Mouse (Mus musculus) hindbrain, postnatal 0 days (tissue): ENCODE results near the gene Bok. TPM values are rescaled to one million over a fixed set of nuclear protein-coding genes. Genes with fewer than 3 reads are reported as not detected.

Experiments
- ATAC-seq: fragments of 200-750 bp; cut with Nextera tagmentation; 2 replicates; pipeline ENCODE4 v1.8.0; 2017; ENCODE audit warnings: mild to moderate bottlenecking, moderate TSS enrichment, moderate library complexity
- DNase-seq: peaks from one replicate; pipeline ENCODE4 v3.0.0-alpha.2; 2015; ENCODE audit warnings: low spot score
- H3K27ac ChIP-seq: fragments of 300-500 bp; sonication (generic); 2 replicates; pipeline ENCODE4 v1.5.1; 2014; ENCODE audit warnings: mild to moderate bottlenecking
- H3K27me3 ChIP-seq: fragments of 300-500 bp; sonication (generic); 2 replicates; pipeline ENCODE4 v1.6.1; 2014; ENCODE audit warnings: low read length, mixed read lengths; ENCODE audit not compliant: insufficient read depth
- H3K36me3 ChIP-seq: fragments of 300-500 bp; sonication (generic); 2 replicates; pipeline ENCODE4 v1.6.1; 2014; ENCODE audit warnings: low read length, mixed read lengths; ENCODE audit not compliant: insufficient read depth
- H3K4me1 ChIP-seq: fragments of 300-500 bp; sonication (generic); 2 replicates; pipeline ENCODE4 v1.6.1; 2014; ENCODE audit warnings: antibody characterized with exemption, low read length, mixed read lengths; ENCODE audit not compliant: insufficient read depth
- H3K4me2 ChIP-seq: fragments of 300-500 bp; sonication (generic); 2 replicates; pipeline ENCODE4 v1.6.1; 2014; ENCODE audit warnings: low read depth, mild to moderate bottlenecking, low read length, moderate library complexity, mixed read lengths
- H3K4me3 ChIP-seq: fragments of 300-500 bp; sonication (generic); 2 replicates; pipeline ENCODE4 v1.5.1; 2014; ENCODE audit warnings: low read length
- H3K9ac ChIP-seq: fragments of 300-500 bp; sonication (generic); replicated peaks from 2 replicates; pipeline ENCODE4 v1.6.1; 2014; ENCODE audit warnings: mild to moderate bottlenecking, low read length, moderate library complexity, mixed read lengths
- H3K9me3 ChIP-seq: fragments of 300-500 bp; sonication (generic); 2 replicates; pipeline ENCODE4 v1.6.1; 2016; ENCODE audit warnings: low read length, mixed read lengths
- CTCF ChIP-seq: IDR thresholded peaks from 2 replicates; pipeline ENCODE4 v1.5.1; 2016; ENCODE audit warnings: antibody characterized with exemption, control low read depth, low read depth
- WGBS: fragments of 180-500 bp; shearing (Covaris S2); extraction: QIAGEN DNeasy Blood & Tissue Kit; methylation state at CpG from one replicate; pipeline ENCODE4 v1.1.7; 2014; 5-methylcytosine and 5-hydroxymethylcytosine counted together
- polyA plus RNA-seq: library from polyadenylated mRNA; unstranded; fragments of >200 nt; fragmentation: Nextera tagmentation; extraction: Ambion mirVana; gene quantifications from 2 replicates; pipeline ENCODE4 v1.2.1, GENCODE M21; 2015
- total RNA-seq: library from RNA; depleted of rRNA; stranded (reverse); fragments of >200 nt; gene quantifications from 2 replicates; pipeline ENCODE4 v1.2.3, GENCODE M21; 2014

Gene Bok
- total and polyA plus RNA-seq, 2 experiments from 2014 or later, result 103 to 136 TPM

DNA sequence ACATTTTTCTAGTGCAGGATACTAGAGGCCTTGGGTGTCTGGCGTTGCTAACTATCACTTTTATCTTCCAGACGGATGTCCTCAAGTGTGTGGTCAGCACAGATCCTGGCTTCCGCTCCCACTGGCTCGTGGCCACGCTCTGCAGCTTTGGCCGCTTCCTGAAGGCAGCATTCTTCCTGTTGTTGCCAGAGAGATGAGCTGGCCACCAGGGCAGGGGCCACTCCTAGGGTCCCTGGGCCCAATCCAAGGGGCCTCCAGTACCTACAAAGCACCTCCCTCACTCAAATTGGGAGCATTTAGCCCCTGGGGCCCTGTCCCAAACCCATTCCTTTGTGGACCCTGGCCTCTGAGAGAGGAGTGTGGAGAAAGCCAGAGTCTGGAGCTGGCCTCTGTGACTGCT lies 9.5 kb downstream of the Bok start:
- TF ChIP-seq CTCF, result no peak
- Histone ChIP-seq H3K9ac (no peak overlapping the region), H3K36me3 (peaks cover 11% of the 10 kb centered on the region), H3K4me1 (no peaks in the 10 kb centered on the region), H3K4me2 (no peak overlapping the region), H3K4me3 (no peak overlapping the region), H3K9me3 (no peaks in the 10 kb centered on the region), H3K27me3 (no peaks in the 10 kb centered on the region), H3K27ac (no peak overlapping the region)
- ATAC-seq, result no peak
- WGBS, result 64% methylated on average over 6 of the region's 6 CpGs
- DNase-seq, result no peak

DNA sequence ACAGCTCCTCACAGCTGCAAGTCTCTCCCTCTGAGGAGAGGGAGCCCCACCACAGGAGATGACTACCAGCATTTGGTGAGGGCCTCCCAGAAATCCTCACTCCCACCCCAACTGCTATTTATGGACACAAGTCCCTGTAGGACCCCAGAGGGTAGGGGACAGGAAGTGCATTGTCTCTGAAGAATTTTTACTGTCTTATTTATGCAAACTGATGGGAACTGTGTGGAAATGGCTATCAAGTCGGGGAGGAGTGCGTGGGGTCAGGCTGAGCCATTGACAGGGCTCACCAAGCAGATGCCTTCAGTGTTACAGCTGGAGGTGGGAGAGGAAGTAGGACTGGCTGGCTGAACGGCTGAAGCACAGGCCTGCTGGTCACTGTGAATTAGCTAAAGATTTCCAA lies 11.9 kb downstream of the Bok start:
- Histone ChIP-seq H3K9ac (no peak overlapping the region), H3K27me3 (no peaks in the 10 kb centered on the region), H3K27ac (no peak overlapping the region), H3K4me1 (no peaks in the 10 kb centered on the region), H3K9me3 (no peaks in the 10 kb centered on the region), H3K4me3 (no peak overlapping the region), H3K36me3 (peaks cover 6% of the 10 kb centered on the region), H3K4me2 (no peak overlapping the region)
- WGBS, result 57% methylated on average over 3 of the region's 3 CpGs
- DNase-seq (no peak), ATAC-seq (no peak)
- no peak for TF ChIP-seq CTCF

DNA sequence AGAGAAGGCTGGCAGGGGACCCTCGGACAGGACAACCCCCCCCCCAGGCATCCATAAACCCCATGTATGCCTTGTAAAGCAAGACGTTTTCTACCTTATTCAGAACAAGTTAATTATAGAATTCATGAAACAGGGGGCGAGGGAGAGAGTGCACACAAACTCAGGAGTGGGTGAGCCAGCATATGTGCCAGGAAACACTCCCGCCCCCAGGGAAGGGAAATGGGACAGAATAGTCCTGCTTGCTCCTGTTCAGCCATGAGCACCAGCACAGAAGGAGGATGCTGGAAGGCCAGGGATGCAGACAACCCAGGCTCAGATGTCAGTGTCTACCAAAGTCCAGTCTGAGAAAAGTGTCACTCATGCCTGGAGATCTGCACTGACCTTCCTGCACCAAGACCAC lies 13.7 kb downstream of the Bok start:
- WGBS, result 80% methylated on average over 4 of the region's 4 CpGs
- H3K36me3 ChIP-seq, result peaks cover 9% of the 10 kb centered on the region
- H3K9me3 ChIP-seq, result no peaks in the 10 kb centered on the region
- H3K4me3 ChIP-seq, result no peak overlapping the region
- no peak overlapping the region for H3K4me2 ChIP-seq
- H3K27ac ChIP-seq, result no peak overlapping the region
- no peak for TF ChIP-seq CTCF
- no peak overlapping the region for H3K9ac ChIP-seq
- no peak for DNase-seq
- H3K27me3 ChIP-seq, result no peaks in the 10 kb centered on the region
- no peaks in the 10 kb centered on the region for H3K4me1 ChIP-seq
- no peak for ATAC-seq

DNA sequence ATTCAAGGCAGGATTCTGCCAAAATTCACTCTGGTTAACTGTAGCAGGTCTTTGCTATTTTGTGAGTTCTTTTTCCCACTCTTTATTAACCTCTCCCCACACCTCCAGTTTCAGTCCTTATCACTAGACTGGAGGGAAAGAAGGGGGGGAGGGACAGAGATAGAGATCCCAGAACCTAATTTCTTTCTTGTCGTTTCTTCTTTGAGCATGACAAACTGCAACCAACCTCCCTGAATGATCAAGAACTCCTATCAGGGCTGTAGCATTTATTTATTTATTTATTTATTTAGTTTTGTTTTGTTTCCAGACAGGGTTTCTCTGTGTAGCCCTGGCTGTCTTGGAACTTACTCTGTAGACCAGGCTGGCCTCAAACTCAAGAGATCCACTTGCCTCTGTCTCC lies 16.6 kb downstream of the Bok start:
- H3K9ac ChIP-seq, result no peak overlapping the region

DNA sequence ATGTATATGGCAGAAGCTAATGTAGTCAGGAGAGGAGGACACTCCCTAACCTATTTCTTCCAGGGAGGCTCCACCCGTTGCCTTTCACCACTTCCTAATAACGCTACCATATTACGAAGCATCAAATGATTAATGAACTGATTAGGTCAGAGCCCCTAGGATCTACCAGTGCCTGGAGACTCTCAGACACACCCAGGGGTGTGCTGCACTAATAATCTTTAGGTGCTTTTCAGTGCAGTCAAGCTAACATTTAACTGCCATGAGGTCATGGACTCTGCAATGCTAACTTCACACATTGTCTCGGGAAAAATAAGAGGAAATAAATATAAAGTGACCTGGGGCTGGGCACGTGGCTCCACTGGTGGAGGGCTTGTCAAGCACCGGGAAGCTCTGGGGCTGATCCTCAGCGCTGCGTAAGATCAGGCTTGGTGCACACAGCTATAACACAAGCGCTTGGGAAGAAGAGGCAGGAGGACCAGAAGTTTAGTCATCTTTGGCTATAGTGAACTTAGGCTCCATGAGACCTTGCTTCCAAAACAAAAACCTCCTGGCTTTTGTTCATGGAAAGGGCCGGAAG lies 18.1 kb downstream of the Bok start:
- no peak for TF ChIP-seq CTCF
- Histone ChIP-seq H3K27me3 (no peaks in the 10 kb centered on the region), H3K4me3 (no peak overlapping the region), H3K9ac (no peak overlapping the region), H3K36me3 (peaks cover 12% of the 10 kb centered on the region; the same call in 1 of the 2 replicates), H3K4me2 (no peak overlapping the region), H3K27ac (no peak overlapping the region), H3K4me1 (no peaks in the 10 kb centered on the region), H3K9me3 (no peaks in the 10 kb centered on the region)
- 95% methylated on average over 10 of the region's 10 CpGs for WGBS
- DNase-seq, result no peak
- no peak for ATAC-seq

More for the DNA sequence above, 16.6 kb downstream of the Bok start:
- TF ChIP-seq CTCF, result no peak
- H3K9me3 ChIP-seq, result no peaks in the 10 kb centered on the region
- no peaks in the 10 kb centered on the region for H3K4me1 ChIP-seq
- peaks cover 12% of the 10 kb centered on the region; the same call in 1 of the 2 replicates for H3K36me3 ChIP-seq
- H3K27ac ChIP-seq, result no peak overlapping the region
- DNase-seq (no peak), ATAC-seq (no peak)
- no peak overlapping the region for H3K4me3 ChIP-seq
- no peaks in the 10 kb centered on the region for H3K27me3 ChIP-seq
- WGBS, result 89% methylated on average over 1 of the region's 1 CpGs
- no peak overlapping the region for H3K4me2 ChIP-seq

DNA sequence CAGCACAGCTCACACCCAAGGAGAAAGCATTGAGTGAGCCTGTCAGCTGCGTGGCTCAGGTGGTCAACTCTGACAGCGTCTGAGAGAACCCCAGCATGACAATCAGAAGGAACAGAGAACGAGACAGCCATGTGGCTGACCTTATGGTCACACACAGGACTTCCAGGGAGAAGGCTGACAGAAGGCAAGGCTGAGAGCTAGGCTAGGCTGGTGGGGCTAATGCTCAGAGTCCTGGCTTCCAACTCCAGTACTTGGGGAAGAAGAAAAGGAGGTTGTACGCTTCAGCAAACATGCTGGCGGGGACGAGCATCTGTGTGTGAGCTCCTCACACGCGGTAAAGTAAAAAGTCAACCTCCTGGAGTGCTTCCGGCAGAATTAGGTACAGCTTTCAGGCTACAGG lies 18.9 kb downstream of the Bok start:
- Histone ChIP-seq H3K27me3 (no peaks in the 10 kb centered on the region), H3K4me1 (no peaks in the 10 kb centered on the region), H3K9ac (no peak overlapping the region), H3K36me3 (peaks cover 12% of the 10 kb centered on the region; the same call in 1 of the 2 replicates), H3K4me2 (no peak overlapping the region), H3K27ac (no peak overlapping the region), H3K9me3 (no peaks in the 10 kb centered on the region), H3K4me3 (no peak overlapping the region)
- DNase-seq (no peak), ATAC-seq (peak; percentile 48)
- WGBS, result 74% methylated on average over 9 of the region's 9 CpGs
- TF ChIP-seq CTCF, result no peak

DNA sequence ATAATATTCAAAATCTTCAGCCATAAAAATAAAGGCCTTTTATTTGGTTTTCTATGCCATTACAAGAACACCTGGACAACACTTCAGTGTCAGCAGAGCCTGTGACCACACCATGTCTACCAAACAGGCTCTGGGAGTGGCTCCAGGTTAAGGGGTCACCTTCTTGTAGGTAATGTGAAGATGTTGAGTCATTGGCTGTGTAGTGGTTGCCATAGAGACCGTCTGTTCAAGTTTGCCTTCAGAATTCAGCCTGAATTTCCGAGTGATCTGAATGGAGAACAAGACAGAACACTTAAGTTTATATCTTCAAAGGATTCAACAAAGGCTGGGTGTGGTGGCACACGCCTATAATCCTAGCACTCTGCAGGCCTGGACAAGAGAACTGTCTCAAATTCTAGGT lies 19.9 kb downstream of the Bok start:
- no peak overlapping the region for H3K27ac ChIP-seq
- H3K4me1 ChIP-seq, result no peaks in the 10 kb centered on the region
- TF ChIP-seq CTCF, result no peak
- H3K9ac ChIP-seq, result no peak overlapping the region
- no peak overlapping the region for H3K4me2 ChIP-seq
- ATAC-seq, result no peak
- H3K4me3 ChIP-seq, result no peak overlapping the region
- WGBS, result 64% methylated on average over 3 of the region's 3 CpGs
- DNase-seq, result no peak
- no peaks in the 10 kb centered on the region for H3K27me3 ChIP-seq
- peaks cover 12% of the 10 kb centered on the region; the same call in 1 of the 2 replicates for H3K36me3 ChIP-seq
- H3K9me3 ChIP-seq, result no peaks in the 10 kb centered on the region
